Mouse (Mus musculus): ENCODE measurements around the gene Gm21188. TPM values are rescaled to one million over a fixed set of nuclear protein-coding genes. Genes with fewer than 3 reads are reported as not detected.

Gene Gm21188
- polyA plus RNA-seq, 1 experiment from 2014 or later, result not detected

Other genes with a start within 250 kb of the Gm21188 start
- not detected in 2 replicates for gene AF067063, start 222.0 kb downstream of the Gm21188 start, polyA plus RNA-seq (2015; fragmentation: Nextera tagmentation; extraction: Ambion mirVana)
- not detected in 2 replicates for gene D13Ertd608e, start 216.2 kb downstream of the Gm21188 start, polyA plus RNA-seq (2015; fragmentation: Nextera tagmentation; extraction: Ambion mirVana)
- not detected in 2 replicates for gene Tcstv1, start 157.4 kb downstream of the Gm21188 start, polyA plus RNA-seq (2015; fragmentation: Nextera tagmentation; extraction: Ambion mirVana)
- not detected in 2 replicates for gene Gm21761, start 122.9 kb downstream of the Gm21188 start, polyA plus RNA-seq (2015; fragmentation: Nextera tagmentation; extraction: Ambion mirVana)
- gene B020031M17Rik, start 101.4 kb downstream of the Gm21188 start, polyA plus RNA-seq (2015; fragmentation: Nextera tagmentation; extraction: Ambion mirVana), result not detected in 2 replicates
- not detected in 2 replicates for gene Gm36079, start 25.2 kb downstream of the Gm21188 start, polyA plus RNA-seq (2015; fragmentation: Nextera tagmentation; extraction: Ambion mirVana)
- gene Gm20767, start 88.1 kb upstream of the Gm21188 start, polyA plus RNA-seq (2015; fragmentation: Nextera tagmentation; extraction: Ambion mirVana), result not detected in 2 replicates
- not detected in 2 replicates for gene Gm21818, start 120.2 kb upstream of the Gm21188 start, polyA plus RNA-seq (2015; fragmentation: Nextera tagmentation; extraction: Ambion mirVana)
- not detected in 2 replicates for gene Gm21762, start 163.8 kb upstream of the Gm21188 start, polyA plus RNA-seq (2015; fragmentation: Nextera tagmentation; extraction: Ambion mirVana)
- not detected in 2 replicates for gene Gm21731, start 186.9 kb upstream of the Gm21188 start, polyA plus RNA-seq (2015; fragmentation: Nextera tagmentation; extraction: Ambion mirVana)
- not detected in 2 replicates for gene AF067061, start 210.9 kb upstream of the Gm21188 start, polyA plus RNA-seq (2015; fragmentation: Nextera tagmentation; extraction: Ambion mirVana)
- gene BC147527, start 248.2 kb upstream of the Gm21188 start, polyA plus RNA-seq (2015; fragmentation: Nextera tagmentation; extraction: Ambion mirVana), result 0.34 and 0.87 TPM in 2 replicates

Measured in lung, embryonic 16.5 days (tissue).